Mouse (Mus musculus): Measurements from ENCODE around the gene Atp6v1b1. TPM values are rescaled to one million over a fixed set of nuclear protein-coding genes. Genes with fewer than 3 reads are reported as not detected.
"Not testable (repeated sequence)": the region's sequence is repeated elsewhere in the genome, so short reads cannot be mapped to it uniquely, and the experiment has no call there.

The Atp6v1b1 gene
- polyA plus RNA-seq, 1 experiment from 2014 or later: 8.1 TPM

DNA sequence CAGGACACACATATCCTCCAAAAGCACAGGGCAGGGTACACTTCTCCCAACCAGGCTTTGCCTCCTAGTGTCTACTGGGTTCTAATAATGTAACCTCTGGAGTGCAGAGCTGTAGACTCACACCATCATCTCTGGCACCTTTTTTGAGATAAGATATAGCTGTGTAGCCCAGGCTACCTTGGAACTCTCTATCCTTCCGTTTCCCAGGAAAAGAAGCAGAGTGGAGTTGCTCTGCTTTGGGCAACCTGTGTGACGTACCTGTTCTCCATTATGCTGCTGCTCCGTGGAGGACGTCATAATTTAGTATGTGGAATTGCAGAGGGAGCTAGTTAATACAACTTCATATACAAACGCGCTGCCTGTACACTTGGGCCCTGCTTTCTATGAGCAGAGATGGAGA, 19.6 kb downstream of the Atp6v1b1 start, which contains the start of gene Ankrd53:
Gene Ankrd53 (plus strand): TSS at position 301 of the 400 bp plus-strand sequence.
- Histone ChIP-seq H3K9ac (peak within 1 kb of the TSS; percentile 39; the same call in 1 of the 2 replicates), H3K27me3 (peaks cover 66% of the 10 kb centered on the region), H3K4me2 (peak within 1 kb of the TSS; percentile 84), H3K4me1 (peaks cover 19% of the 10 kb centered on the region), H3K36me3 (no peaks in the 10 kb centered on the region), H3K27ac (no peak within 1 kb of the TSS), H3K9me3 (replicated peaks) (no peaks in the 10 kb centered on the region), H3K4me3 (replicated peaks) (peak within 1 kb of the TSS; percentile 39)
- WGBS: 22% methylated on average over 6 of the region's 6 CpGs
- ATAC-seq (replicated peaks; ENCODE audit: low FRiP score): no peak

DNA sequence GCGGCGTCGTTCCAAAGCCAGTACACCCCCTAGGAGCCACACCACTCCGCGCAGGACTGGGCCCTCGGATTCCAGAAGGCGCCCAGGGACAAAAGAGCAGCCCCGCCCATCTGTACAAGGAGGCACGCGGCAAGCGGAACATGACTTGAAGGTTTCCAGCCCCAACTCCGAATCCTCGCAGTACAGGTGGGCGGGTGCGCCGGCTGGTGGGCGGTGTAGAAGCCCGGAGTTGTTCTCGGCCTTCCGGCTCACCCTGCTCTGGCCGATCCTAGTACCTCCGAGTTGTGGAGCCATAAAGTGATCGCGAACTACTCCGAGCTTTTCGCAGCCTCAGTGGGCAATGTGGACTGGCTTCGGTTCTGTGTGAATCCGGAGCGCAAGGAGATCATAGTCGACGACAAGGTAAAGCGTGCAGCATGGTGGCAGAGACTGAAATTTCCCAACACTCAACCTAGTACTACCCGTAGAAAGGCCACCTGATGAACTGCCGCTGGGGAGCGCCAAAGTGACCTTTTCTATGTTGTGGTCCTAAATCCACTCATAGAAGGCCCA, 20.2 kb downstream of the Atp6v1b1 start:
- H3K27me3 ChIP-seq: peaks cover 60% of the 10 kb centered on the region
- no peak overlapping the region for H3K27ac ChIP-seq
- no peaks in the 10 kb centered on the region for H3K9me3 ChIP-seq (replicated peaks)
- 1% methylated on average over 35 of the region's 35 CpGs for WGBS
- H3K4me1 ChIP-seq: peaks cover 18% of the 10 kb centered on the region
- H3K4me2 ChIP-seq: peak overlapping the region; percentile 84
- peak overlapping the region; percentile 39 for H3K4me3 ChIP-seq (replicated peaks)
- peak overlapping the region; percentile 39; the same call in 1 of the 2 replicates for H3K9ac ChIP-seq
- H3K36me3 ChIP-seq: no peaks in the 10 kb centered on the region
- peak; percentile 73 for ATAC-seq (replicated peaks; ENCODE audit: low FRiP score)

DNA sequence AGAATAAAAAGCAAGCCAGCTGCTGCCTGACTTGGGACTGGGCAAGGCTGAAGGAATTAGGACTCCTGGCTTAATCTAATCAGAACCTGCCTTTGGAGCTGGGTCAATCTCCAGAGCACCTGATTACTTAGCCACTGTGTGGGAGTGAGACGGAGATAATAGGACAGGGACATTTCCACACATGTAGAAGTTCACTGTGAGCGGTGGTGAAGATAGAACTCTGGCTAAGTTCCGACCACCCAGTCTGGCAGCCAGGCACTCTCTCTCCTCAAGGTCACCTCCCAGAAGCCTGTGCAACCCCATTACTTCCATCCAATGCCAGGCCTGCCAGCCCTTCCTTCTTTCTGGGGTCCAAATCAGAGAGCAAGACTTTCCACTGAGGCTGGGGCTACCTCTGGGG, 24.2 kb downstream of the Atp6v1b1 start:
- H3K36me3 ChIP-seq: peaks cover 39% of the 10 kb centered on the region
- no peak overlapping the region for H3K4me2 ChIP-seq
- no peak for ATAC-seq (replicated peaks; ENCODE audit: low FRiP score)
- peaks cover 27% of the 10 kb centered on the region for H3K27me3 ChIP-seq
- WGBS: 78% methylated on average over 3 of the region's 3 CpGs
- H3K4me1 ChIP-seq: peaks cover 13% of the 10 kb centered on the region
- no peak overlapping the region for H3K9ac ChIP-seq
- no peak overlapping the region for H3K4me3 ChIP-seq (replicated peaks)
- no peak overlapping the region for H3K27ac ChIP-seq
- H3K9me3 ChIP-seq (replicated peaks): no peaks in the 10 kb centered on the region

DNA sequence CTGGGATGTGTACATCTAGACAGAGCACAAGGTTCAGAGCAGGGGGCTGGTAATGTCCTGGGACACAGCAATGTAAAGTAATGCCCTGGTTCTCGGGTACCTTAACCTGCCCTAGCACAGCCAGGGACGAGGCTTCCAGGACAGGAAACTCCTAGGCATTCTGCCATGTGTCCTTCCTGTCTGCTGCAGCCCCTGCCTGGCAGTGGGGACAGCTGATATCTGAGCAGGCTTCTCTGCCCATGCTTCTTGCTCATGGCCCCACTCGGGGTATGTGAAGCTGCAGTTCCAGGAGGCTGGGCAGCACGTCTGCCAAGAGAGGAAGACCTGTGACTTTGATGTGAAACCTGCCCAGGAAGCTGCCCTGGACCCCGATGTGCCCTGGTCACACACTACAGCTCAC, 25.7 kb downstream of the Atp6v1b1 start:
- WGBS: 67% methylated on average over 5 of the region's 5 CpGs
- Histone ChIP-seq H3K4me2 (no peak overlapping the region), H3K9me3 (replicated peaks) (no peaks in the 10 kb centered on the region), H3K27me3 (peaks cover 12% of the 10 kb centered on the region), H3K9ac (no peak overlapping the region), H3K27ac (no peak overlapping the region), H3K36me3 (peaks cover 53% of the 10 kb centered on the region), H3K4me3 (replicated peaks) (no peak overlapping the region), H3K4me1 (peaks cover 2% of the 10 kb centered on the region; the same call in 1 of the 2 replicates)
- no peak for ATAC-seq (replicated peaks; ENCODE audit: low FRiP score)

DNA sequence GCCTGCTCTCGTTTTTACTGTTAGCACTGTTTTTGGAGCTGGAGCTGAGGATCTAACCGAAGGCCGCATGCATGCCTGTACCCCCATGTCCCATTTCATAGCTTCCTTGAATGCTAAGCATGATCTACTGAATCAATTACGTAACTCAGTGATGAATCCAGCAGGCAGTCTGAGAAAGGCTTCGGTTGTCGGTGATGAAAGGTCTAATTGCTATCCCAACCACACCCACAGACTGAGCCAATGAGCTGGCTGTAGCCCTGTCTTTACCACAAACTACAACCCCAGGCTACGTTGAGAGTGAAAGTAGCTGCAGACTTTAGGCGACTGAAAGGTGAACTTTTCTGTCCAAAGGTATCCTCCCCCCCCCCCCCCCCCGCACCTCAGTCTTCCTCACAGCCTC, 31.3 kb downstream of the Atp6v1b1 start:
- Histone ChIP-seq H3K36me3 (peaks cover 47% of the 10 kb centered on the region), H3K9me3 (replicated peaks) (no peaks in the 10 kb centered on the region), H3K27ac (no peak overlapping the region), H3K4me3 (replicated peaks) (peak overlapping the region; percentile 65), H3K4me2 (peak overlapping the region; percentile 73), H3K27me3 (no peaks in the 10 kb centered on the region), H3K9ac (no peak overlapping the region; the same call in 1 of the 2 replicates), H3K4me1 (peaks cover 23% of the 10 kb centered on the region)
- 55% methylated on average over 9 of the region's 9 CpGs for WGBS
- no peak for ATAC-seq (replicated peaks; ENCODE audit: low FRiP score)

DNA sequence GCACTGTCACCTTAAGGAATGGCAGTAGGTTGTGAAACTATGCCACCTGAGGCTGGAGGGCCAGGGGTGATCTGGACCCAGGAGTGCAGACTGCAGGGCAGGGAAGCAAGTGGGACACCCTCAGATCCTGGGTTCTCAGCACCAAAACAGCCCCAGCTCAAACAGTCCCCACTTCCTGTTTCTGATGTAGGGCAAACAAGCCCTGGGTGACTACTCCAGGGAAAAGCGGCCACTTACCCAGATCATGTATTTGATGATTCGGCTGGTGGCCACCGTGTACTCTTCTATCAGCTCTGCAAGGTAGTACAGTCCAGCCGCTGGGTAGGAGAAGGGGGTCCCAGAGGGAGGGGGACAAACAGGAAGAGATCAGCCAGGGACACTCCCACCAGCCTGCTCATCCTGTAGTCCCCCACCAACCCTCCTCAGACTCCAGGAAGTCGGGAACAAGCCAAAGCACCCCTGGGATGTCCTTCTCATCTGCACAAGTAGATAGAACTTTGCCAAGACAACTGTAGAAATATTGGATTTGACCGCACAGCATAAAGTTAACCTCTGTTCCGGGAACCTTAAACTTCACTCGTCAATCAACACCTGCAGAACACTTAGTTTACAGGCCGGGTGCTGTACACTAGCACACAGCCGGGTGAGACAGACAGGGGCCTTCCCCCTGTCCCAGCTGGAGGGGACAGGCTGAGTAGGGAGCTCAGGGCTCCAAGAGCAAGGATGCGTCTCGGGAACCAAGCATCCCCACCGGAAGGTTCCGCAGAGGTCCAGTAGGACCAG, 32.2 kb downstream of the Atp6v1b1 start:
- peak overlapping the region; percentile 96 for H3K27ac ChIP-seq
- H3K36me3 ChIP-seq: peaks cover 39% of the 10 kb centered on the region
- peak; percentile 62 for ATAC-seq (replicated peaks; ENCODE audit: low FRiP score)
- peak overlapping the region; percentile 81 for H3K9ac ChIP-seq
- H3K4me1 ChIP-seq: peaks cover 23% of the 10 kb centered on the region
- H3K4me3 ChIP-seq (replicated peaks): peak overlapping the region; percentile 65
- H3K27me3 ChIP-seq: no peaks in the 10 kb centered on the region
- no peaks in the 10 kb centered on the region for H3K9me3 ChIP-seq (replicated peaks)
- peak overlapping the region; percentile 73 for H3K4me2 ChIP-seq
- WGBS: 2% methylated on average over 14 of the region's 14 CpGs

DNA sequence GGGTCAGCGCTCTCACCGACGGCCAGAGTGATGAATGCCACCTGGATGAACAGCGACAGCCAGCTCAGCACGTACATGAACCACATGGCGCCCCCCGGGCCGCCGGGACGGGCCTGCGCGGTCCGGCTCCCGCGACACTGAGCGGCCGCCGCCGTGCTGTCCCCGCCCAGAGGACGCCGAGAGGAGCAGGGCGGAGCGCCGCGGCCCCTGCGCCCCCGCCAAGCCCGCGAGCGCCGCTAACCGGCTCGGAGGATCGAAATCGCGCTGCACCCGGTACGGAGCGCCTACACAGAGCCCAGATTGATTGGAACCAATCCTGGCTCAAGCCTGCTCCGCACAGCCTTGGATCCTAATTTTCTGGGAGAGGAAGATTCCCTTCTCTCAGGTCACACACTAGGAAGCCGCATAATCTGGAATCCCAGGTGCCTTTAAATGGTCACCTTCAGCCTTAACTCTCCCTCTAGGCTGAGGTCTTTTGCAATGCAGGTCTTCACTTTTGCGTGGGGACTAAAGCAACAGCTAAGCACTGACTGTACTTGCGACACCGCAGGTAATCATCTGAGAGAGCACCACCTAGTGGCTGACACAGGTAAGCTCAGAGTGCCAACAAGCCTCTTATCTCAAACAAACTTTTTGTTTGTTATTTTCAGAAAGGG, 33.0 kb downstream of the Atp6v1b1 start, which contains the start of gene Tex261:
Gene Tex261 (minus strand): TSS at position 176 of the 656 bp plus-strand sequence.
- peak within 1 kb of the TSS; percentile 96 for H3K27ac ChIP-seq
- peak within 1 kb of the TSS; percentile 73 for H3K4me2 ChIP-seq
- peak within 1 kb of the TSS; percentile 65 for H3K4me3 ChIP-seq (replicated peaks)
- peaks cover 31% of the 10 kb centered on the region for H3K36me3 ChIP-seq
- no peaks in the 10 kb centered on the region for H3K27me3 ChIP-seq
- H3K9me3 ChIP-seq (replicated peaks): no peaks in the 10 kb centered on the region
- under 1% methylated on average over 45 of the region's 45 CpGs for WGBS
- H3K4me1 ChIP-seq: peaks cover 23% of the 10 kb centered on the region
- peak within 1 kb of the TSS; percentile 81 for H3K9ac ChIP-seq
- peak; percentile 96 for ATAC-seq (replicated peaks; ENCODE audit: low FRiP score)

DNA sequence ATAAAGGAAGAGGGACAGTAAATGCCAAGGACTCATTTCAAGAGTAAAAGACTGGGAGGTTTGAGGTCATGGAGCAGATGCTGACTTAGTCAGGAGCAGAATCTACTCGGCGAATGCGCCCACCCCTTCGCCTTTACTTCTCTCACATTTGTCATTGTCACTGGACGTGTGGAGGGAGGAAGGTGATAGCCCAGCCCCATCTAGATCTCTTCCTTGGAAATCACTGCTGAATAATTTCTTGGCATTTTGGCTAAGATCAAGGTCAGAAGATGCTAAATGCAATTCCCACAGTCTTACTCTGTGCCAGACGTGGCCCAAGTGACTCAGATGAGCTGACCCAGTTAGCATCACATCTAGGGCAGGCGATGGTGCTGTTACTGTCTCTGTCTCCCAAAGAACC, 35.5 kb downstream of the Atp6v1b1 start:
- no peaks in the 10 kb centered on the region for H3K27me3 ChIP-seq
- no peaks in the 10 kb centered on the region for H3K9me3 ChIP-seq (replicated peaks)
- H3K36me3 ChIP-seq: peaks cover 6% of the 10 kb centered on the region; the same call in 1 of the 2 replicates
- H3K27ac ChIP-seq: no peak overlapping the region
- H3K9ac ChIP-seq: no peak overlapping the region
- WGBS: 73% methylated on average over 7 of the region's 7 CpGs
- no peak for ATAC-seq (replicated peaks; ENCODE audit: low FRiP score)
- H3K4me3 ChIP-seq (replicated peaks): no peak overlapping the region
- no peak overlapping the region for H3K4me2 ChIP-seq
- H3K4me1 ChIP-seq: peaks cover 23% of the 10 kb centered on the region

DNA sequence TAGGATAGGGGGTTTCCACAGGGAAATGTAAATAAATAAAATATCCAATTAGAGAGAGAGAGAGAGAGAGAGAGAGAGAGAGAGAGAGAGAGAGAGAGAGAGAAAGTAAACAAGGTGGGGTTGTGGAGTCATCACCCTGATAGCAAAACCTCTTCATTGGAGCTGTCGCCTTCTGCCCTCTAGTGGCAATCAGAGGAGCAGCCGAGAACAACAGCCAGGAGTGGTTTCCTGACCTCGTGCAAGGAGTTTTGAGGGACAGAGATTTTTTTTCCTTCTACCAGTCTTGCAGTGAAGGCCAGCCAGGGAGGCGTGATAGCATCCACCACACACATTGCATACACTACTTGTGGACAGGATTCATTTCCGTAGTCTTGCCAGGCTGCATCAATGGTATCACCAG, 36.2 kb downstream of the Atp6v1b1 start:
- Histone ChIP-seq H3K4me2 (no peak overlapping the region), H3K4me3 (replicated peaks) (no peak overlapping the region), H3K27me3 (no peaks in the 10 kb centered on the region), H3K9me3 (replicated peaks) (no peaks in the 10 kb centered on the region), H3K27ac (no peak overlapping the region), H3K4me1 (peaks cover 16% of the 10 kb centered on the region), H3K9ac (no peak overlapping the region), H3K36me3 (no peaks in the 10 kb centered on the region)
- ATAC-seq (replicated peaks; ENCODE audit: low FRiP score): no peak
- 4% methylated on average over 5 of the region's 5 CpGs for WGBS

DNA sequence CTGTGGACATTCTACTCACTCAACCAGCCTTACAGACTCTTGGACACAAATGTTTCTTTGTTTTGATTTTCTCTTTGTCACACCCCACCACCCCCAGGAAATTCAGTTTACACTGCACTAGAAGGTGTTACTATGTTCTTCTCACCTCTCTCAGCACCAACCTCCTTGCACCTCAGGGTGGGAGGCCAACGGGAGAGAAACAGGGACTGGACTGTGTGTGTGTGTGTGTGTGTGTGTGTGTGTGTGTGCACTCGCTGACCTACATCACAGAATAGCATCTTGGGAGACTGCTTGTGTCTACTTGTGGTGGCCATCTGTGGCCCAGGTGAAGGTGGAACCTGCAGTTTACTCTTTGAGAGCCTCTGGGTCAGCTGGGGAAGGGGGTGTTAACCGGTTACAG, 43.6 kb downstream of the Atp6v1b1 start:
- Histone ChIP-seq H3K36me3 (no peaks in the 10 kb centered on the region), H3K9ac (no peak overlapping the region), H3K27ac (no peak overlapping the region), H3K9me3 (replicated peaks) (no peaks in the 10 kb centered on the region), H3K27me3 (no peaks in the 10 kb centered on the region), H3K4me3 (replicated peaks) (no peak overlapping the region), H3K4me1 (peaks cover 15% of the 10 kb centered on the region), H3K4me2 (no peak overlapping the region)
- ATAC-seq (replicated peaks; ENCODE audit: low FRiP score): no peak
- WGBS: 69% methylated on average over 3 of the region's 3 CpGs

DNA sequence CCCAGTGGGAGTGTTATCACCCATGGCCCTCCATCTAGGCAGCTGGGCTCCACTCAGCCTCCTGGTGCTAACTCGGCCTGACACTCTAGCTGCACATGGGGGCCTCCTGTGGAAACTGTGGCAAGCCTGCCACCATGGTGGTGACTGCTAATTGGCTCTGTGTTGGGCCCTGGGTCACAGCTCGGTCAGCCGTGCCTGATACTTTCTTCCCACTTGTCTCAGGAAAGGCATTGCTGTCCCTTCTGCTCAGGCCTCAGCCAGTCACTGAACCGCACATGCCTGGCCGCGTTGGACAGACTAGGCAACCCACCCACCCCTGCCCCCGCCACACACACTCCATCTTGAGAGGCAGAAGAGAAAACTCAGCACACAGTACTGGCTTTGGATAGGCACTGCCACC, 45.8 kb downstream of the Atp6v1b1 start:
- 52% methylated on average over 7 of the region's 7 CpGs for WGBS
- Histone ChIP-seq H3K36me3 (no peaks in the 10 kb centered on the region), H3K9ac (no peak overlapping the region), H3K4me3 (replicated peaks) (no peak overlapping the region), H3K4me2 (no peak overlapping the region), H3K27me3 (no peaks in the 10 kb centered on the region), H3K27ac (peak overlapping the region; percentile 63), H3K4me1 (peaks cover 15% of the 10 kb centered on the region), H3K9me3 (replicated peaks) (no peaks in the 10 kb centered on the region)
- peak; percentile 81 for ATAC-seq (replicated peaks; ENCODE audit: low FRiP score)

DNA sequence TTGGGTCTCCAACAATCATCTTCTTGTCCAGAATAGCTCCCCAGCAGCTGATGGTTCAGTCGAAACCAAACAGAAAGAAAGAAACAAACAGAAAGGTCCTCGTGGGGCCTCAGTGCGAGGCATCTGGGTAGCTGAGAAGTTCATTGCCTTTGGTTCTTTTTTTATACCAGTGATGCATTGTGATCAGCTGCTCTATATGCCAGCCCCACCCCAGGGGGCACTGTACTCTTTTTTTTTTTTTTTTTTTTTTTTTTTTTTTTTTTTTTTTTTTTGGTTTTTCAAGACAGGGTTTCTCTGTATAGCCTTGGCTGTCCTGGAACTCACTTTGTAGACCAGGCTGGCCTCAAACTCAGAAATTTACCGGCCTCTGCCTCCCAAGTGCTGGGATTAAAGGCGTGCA, 47.7 kb downstream of the Atp6v1b1 start:
- not testable (repeated sequence) for H3K36me3 ChIP-seq; H3K4me2 ChIP-seq; H3K9ac ChIP-seq; H3K27ac ChIP-seq; H3K9me3 ChIP-seq (replicated peaks); H3K27me3 ChIP-seq; H3K4me3 ChIP-seq (replicated peaks); ATAC-seq (replicated peaks; ENCODE audit: low FRiP score)
- WGBS: 88% methylated on average over 5 of the region's 5 CpGs
- H3K4me1 ChIP-seq: peaks cover 24% of the 10 kb centered on the region
